Mouse (Mus musculus) layer of hippocampus, adult 2 months (tissue): ENCODE measurements around the gene Bhlhe23. TPM values are rescaled to one million over a fixed set of nuclear protein-coding genes. Genes with fewer than 3 reads are reported as not detected.
A peak's percentile ranks its signal among the peaks of the same experiment; 100 is the strongest.

Experiments used
- DNase-seq, 2 experiments: peaks; one replicate each; pipeline ENCODE4 v3.0.0; 2022; ENCODE audit warnings: low spot score in 2 of 2
- H3K27ac ChIP-seq: fragments of 200-600 bp; 2 replicates; pipeline ENCODE4 v1.8.1; 2022
- H3K4me3 ChIP-seq: fragments of 200-600 bp; 2 replicates; pipeline ENCODE4 v1.8.1; 2022; ENCODE audit warnings: mild to moderate bottlenecking
- CTCF ChIP-seq: fragments of 200-600 bp; conservative IDR thresholded peaks from 2 replicates; pipeline ENCODE4 v1.8.1; 2022; ENCODE audit warnings: antibody characterized with exemption, mild to moderate bottlenecking, moderate library complexity
- total RNA-seq, 2 experiments: library from RNA; stranded (reverse); gene quantifications; 2 replicates each; pipeline ENCODE4 v1.2.3; 2021

The Bhlhe23 gene
- total RNA-seq, 2 experiments from 2014 or later, result not detected

- Histone ChIP-seq H3K4me3 (no peak overlapping the region), H3K27ac (no peak overlapping the region)
- peak; percentile 95 for TF ChIP-seq CTCF
- DNase-seq, result peak; percentile 58 to 69
These were observed 15.0 kb upstream of the Bhlhe23 start for GRCm38 (mm10) chr2:180791674-180792073.

DNA sequence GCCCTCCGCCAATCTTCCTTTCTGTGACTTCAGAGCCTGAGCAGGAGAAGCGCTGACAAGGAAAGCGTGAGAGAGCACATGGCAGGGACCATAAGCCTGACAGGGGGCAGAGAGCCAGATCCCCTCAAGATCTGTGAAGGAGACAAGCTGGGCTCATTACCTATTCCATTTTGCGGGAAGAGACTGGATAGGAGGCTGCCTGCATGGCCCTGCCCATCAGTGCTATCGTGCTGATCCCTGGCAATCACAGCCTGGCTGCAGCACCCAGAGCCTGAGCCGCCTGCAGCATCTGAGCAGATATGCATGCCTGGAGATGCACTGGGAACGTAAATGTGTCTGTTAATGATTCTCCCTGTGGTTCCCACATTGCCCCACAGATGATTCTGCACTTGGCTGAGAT is 12.1 kb upstream of the Bhlhe23 start:
- TF ChIP-seq CTCF, result peak; percentile 22; the same call in 1 of the 2 replicates
- H3K27ac ChIP-seq, result peak overlapping the region; percentile 53; the same call in 1 of the 2 replicates
- no peak overlapping the region for H3K4me3 ChIP-seq
- peak in 1 of 2 experiments; percentile 21 for DNase-seq

- Histone ChIP-seq H3K4me3 (no peak overlapping the region), H3K27ac (peak overlapping the region; percentile 62)
- no peak for TF ChIP-seq CTCF
- DNase-seq, result no peak
These were observed 11.7 kb upstream of the Bhlhe23 start for GRCm38 (mm10) chr2:180788386-180788785.

DNA sequence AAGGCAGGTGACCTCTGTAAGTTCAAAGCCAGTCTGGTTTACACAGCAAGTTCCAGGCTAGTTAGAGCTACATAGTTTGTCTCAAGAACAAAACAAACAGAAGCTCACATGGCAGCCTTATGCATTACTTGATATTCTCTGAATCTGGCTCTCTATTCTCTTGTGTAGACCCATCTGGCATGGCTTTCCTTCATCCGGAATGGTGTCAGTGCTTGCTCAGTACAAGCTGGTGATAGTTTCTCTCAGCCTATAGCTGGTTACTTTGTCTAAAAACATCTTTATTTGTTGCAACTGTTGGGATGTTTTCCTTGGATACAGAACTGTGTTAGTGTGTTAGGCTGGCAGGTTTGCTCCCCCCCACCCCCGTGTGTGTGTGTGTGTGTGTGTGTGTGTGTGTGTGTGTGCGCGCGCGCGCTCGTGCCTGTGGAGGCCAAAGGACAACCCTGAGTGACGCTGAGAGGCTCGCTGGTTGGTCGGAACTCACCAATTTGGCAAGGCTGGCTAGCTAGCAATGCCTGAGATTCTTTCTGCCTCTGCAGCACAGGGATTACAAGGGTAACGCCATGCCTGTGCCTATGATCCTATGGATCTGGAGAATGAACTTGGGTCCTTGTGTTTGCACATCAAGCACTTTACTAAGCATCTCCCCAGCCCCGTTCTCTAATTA is 11.0 kb upstream of the Bhlhe23 start:
- TF ChIP-seq CTCF, result no peak
- Histone ChIP-seq H3K27ac (peak overlapping the region; percentile 62), H3K4me3 (no peak overlapping the region)
- DNase-seq, result peak in 1 of 2 experiments; percentile 63

DNA sequence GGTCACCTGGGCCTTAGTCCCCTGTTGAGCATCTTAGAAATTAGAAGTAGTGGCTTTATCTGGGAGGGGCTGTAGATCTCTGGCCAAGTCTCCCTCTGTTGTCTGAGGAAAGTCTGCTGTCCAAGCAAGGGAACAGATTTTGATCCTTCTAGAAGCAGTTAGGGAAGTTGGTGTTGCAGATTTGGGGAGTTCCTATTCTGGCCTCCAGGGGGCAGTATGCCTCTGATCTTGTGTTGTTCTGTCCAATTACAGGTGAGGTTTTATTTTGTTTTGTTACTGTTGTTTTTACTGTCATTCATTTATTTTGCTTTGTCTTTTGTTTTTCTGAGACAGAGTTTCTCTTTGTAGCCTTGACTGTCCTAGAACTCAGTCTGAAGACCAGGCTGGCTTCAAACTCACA is 10.0 kb upstream of the Bhlhe23 start:
- Histone ChIP-seq H3K27ac (no peak overlapping the region), H3K4me3 (no peak overlapping the region)
- TF ChIP-seq CTCF, result peak; percentile 89
- DNase-seq, result peak in 1 of 2 experiments; percentile 63

DNA sequence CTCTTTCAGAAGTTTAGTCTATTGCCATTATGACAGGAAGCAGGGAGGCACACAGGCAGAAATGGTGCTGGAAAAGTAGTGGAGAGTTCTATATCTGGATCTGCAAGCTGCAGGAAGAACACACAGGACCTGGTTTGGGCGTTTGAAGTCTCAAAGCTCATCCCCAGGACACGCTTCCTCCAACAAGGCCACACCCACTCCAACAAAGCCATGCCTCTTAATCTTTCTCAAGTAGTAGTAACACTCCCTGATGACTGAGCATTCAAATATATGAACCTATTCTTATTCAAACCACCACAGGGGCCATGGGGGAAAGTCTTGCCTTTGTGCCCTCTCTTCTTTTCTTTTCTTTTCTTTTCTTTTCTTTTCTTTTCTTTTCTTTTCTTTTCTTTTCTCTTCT is 3.6 kb upstream of the Bhlhe23 start:
- no peak overlapping the region for H3K4me3 ChIP-seq
- no peak overlapping the region for H3K27ac ChIP-seq
- no peak for DNase-seq
- no peak for TF ChIP-seq CTCF

DNA sequence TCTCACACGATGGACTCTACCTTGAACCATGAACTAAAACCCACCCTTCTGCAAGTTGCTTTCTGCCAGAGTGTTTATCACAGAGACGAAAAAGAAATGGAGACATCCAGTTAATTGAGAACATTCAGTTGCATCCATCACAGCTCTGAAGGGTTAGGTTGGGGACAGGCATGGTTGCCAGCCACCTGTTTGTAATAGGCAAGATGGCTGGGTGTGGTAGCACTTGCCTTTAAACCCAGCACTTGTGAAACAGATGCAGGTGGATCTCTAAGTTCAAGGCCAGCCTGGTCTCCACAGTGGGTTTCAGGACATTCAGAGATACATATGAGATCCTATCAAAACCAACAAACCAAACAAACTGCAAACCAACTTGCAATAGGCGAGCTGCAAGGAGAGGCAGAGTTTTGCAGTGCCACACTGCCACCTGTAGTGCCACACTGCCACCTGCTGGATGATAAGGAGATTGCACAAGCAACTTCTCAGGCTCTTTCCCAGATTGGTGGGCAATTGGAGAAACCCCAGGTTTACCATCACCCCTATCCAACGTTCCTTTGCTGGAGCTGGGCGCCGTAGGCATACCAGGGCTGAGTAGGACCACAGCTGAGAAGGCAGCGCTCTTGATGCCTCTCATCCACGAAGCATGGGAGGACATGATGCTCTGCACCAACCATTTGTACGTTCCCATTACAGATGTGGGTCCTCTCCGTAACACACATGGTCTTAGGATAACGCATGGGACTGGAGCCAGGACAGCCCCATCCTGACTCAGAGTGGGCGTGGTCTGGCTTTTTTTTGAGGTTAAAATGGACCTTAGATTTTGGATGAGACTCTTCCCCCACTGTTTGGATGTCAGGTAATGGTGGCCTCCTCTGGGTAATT is 2.8 kb upstream of the Bhlhe23 start:
- no peak overlapping the region for H3K27ac ChIP-seq
- TF ChIP-seq CTCF, result peak; percentile 99
- DNase-seq, result peak; percentile 35 to 68
- no peak overlapping the region for H3K4me3 ChIP-seq

GRCm38 (mm10) chr2:180775641-180776040 is 1.1 kb downstream of the Bhlhe23 start:
- no peak overlapping the region for H3K27ac ChIP-seq
- no peak for TF ChIP-seq CTCF
- no peak overlapping the region for H3K4me3 ChIP-seq
- no peak for DNase-seq

DNA sequence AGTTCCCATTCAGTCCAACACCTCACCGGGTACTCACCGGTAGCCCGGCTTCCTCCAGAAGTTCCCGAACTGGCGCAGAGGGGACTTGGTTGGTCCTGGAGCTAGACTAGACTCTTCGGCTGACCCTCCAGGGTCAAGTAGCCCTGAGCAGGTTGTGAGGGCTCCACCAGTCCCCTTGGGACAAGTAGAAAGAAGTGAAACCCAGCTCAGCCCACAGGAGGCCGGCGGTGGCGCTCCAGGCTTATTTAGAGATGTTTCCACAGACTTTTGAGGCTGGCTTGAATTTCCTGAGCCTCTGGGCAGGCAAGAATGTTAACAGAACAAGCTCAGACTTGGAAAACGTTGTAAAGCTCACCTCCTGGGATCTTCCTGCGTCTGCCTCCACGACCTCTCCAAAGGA is 1.5 kb downstream of the Bhlhe23 start:
- no peak for TF ChIP-seq CTCF
- Histone ChIP-seq H3K4me3 (no peak overlapping the region), H3K27ac (no peak overlapping the region)
- DNase-seq, result no peak

DNA sequence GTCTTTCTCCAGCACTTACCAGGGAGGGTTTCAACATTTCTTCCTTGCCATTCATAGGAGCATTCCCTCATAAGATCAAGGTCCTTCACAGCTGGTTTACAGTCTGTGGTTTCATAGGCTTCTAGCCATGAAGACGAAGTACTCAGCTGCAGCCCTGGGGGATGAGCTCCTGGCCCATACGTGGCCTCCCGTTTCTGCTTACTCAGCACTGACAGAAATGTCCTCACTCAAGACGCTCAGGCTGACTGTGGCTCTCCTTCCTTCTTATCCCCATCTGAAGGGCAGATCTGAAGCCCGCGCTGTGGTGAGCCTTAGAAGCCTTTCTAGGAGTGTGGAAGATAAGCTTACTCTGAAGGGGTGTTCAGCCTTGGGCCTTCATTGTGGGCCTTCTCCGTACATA is 11.0 kb downstream of the Bhlhe23 start:
- Histone ChIP-seq H3K4me3 (no peak overlapping the region), H3K27ac (no peak overlapping the region)
- no peak for DNase-seq
- no peak for TF ChIP-seq CTCF

- H3K4me3 ChIP-seq, result no peak overlapping the region
- no peak overlapping the region for H3K27ac ChIP-seq
- DNase-seq, result no peak
- TF ChIP-seq CTCF, result no peak
These were observed 11.7 kb downstream of the Bhlhe23 start for GRCm38 (mm10) chr2:180764986-180765385.

- no peak overlapping the region for H3K27ac ChIP-seq
- DNase-seq, result no peak
- TF ChIP-seq CTCF, result no peak
- H3K4me3 ChIP-seq, result no peak overlapping the region
These were observed 18.0 kb downstream of the Bhlhe23 start for GRCm38 (mm10) chr2:180758513-180759263.

DNA sequence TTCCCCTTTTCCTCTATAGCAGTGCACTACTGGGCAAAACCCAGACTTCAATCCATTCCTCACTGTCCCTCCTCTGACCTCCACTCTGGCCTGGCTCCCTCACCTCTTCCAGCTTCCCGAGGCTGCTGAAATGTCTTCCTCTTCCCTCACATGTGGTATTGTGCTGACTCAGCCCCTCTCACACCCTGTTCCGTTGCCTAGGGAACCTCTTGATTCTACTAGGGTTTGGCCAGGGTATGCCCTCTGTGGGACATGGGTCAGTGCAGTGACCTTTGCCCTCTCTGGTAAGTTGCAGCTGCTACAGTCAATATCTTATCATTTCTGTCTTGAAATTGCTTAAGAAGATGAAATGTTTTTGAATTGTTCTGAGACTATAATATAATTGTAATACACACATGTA is 19.9 kb downstream of the Bhlhe23 start:
- Histone ChIP-seq H3K4me3 (no peak overlapping the region), H3K27ac (no peak overlapping the region)
- no peak for TF ChIP-seq CTCF
- DNase-seq, result no peak
